Mouse (Mus musculus) limb, embryonic 14.5 days (tissue): Measurements from ENCODE around the gene Supt6. TPM values are rescaled to one million over a fixed set of nuclear protein-coding genes. Genes with fewer than 3 reads are reported as not detected.
A peak's percentile ranks its signal among the peaks of the same experiment; 100 is the strongest.

ENCODE experiments used
- ATAC-seq: fragments of 200-750 bp; cut with Nextera tagmentation; 2 replicates; pipeline ENCODE4 v1.8.0; 2017; ENCODE audit warnings: low read depth, moderate number of reproducible peaks, moderate TSS enrichment; ENCODE audit not compliant: low FRiP score
- DNase-seq: peaks from one replicate; pipeline ENCODE4 v3.0.0-alpha.2; 2015; ENCODE audit warnings: low spot score
- H3K27ac ChIP-seq: fragments of 300-500 bp; sonication (generic); replicated peaks from 2 replicates; pipeline ENCODE4 v1.5.1; 2014; ENCODE audit warnings: low read depth, mild to moderate bottlenecking, low read length, moderate library complexity, mixed read lengths
- H3K27me3 ChIP-seq: fragments of 300-500 bp; sonication (generic); 2 replicates; pipeline ENCODE4 v1.6.1; 2014; ENCODE audit warnings: low read length, mixed read lengths; ENCODE audit not compliant: control insufficient read depth, insufficient read depth
- H3K36me3 ChIP-seq: fragments of 300-500 bp; sonication (generic); 2 replicates; pipeline ENCODE4 v1.6.1; 2014; ENCODE audit warnings: mild to moderate bottlenecking, low read length, moderate library complexity, mixed read lengths; ENCODE audit not compliant: control insufficient read depth, insufficient read depth
- H3K4me1 ChIP-seq: fragments of 300-500 bp; sonication (generic); 2 replicates; pipeline ENCODE4 v1.6.1; 2014; ENCODE audit warnings: antibody characterized with exemption, low read length, mixed read lengths; ENCODE audit not compliant: control insufficient read depth, insufficient read depth
- H3K4me2 ChIP-seq: fragments of 300-500 bp; sonication (generic); replicated peaks from 2 replicates; pipeline ENCODE4 v1.6.1; 2014; ENCODE audit warnings: low read depth, mild to moderate bottlenecking, low read length, moderate library complexity; ENCODE audit not compliant: severe bottlenecking
- H3K4me3 ChIP-seq: fragments of 300-500 bp; sonication (generic); replicated peaks from 2 replicates; pipeline ENCODE4 v1.5.1; 2014; ENCODE audit warnings: low read length
- H3K9ac ChIP-seq: fragments of 300-500 bp; sonication (generic); 2 replicates; pipeline ENCODE4 v1.6.1; 2014; ENCODE audit warnings: mild to moderate bottlenecking, low read depth, low read length, moderate library complexity; ENCODE audit not compliant: severe bottlenecking
- H3K9me3 ChIP-seq: fragments of 300-500 bp; sonication (generic); 2 replicates; pipeline ENCODE4 v1.6.1; 2016; ENCODE audit warnings: low read length; ENCODE audit not compliant: control insufficient read depth
- POLR2A ChIP-seq: fragments of 200-500 bp; IDR thresholded peaks from 2 replicates; pipeline ENCODE4 v1.8.0; 2012; ENCODE audit warnings: inconsistent platforms, mild to moderate bottlenecking, moderate library complexity, borderline replicate concordance; ENCODE audit not compliant: insufficient read depth, insufficient read length; ENCODE audit errors: extremely low read depth
- WGBS: fragments of 180-500 bp; shearing (Covaris S2); extraction: QIAGEN DNeasy Blood & Tissue Kit; methylation state at CpG from one replicate; pipeline ENCODE4 v1.1.7; 2014; 5-methylcytosine and 5-hydroxymethylcytosine counted together
- polyA plus RNA-seq, 2 experiments: library from polyadenylated mRNA; depleted of rRNA in 1 of 2; stranded (reverse) in 1 of 2; unstranded in 1 of 2; fragments of >200 nt; fragmentation: Nextera tagmentation in 1 of 2; extraction: Ambion mirVana in 1 of 2; gene quantifications; 2 replicates each; pipeline versions ENCODE4 v1.2.1 to v1.2.3; 2012 to 2014

The Supt6 gene
- polyA plus RNA-seq, 2 experiments = 27.7 to 30.6 TPM

GRCm38 (mm10) chr11:78246318-78247011, 678 bp upstream of the Supt6 start:
- WGBS = 34% methylated on average over 7 of the region's 7 CpGs
- no peak for ATAC-seq
- H3K4me3 ChIP-seq = peak overlapping the region; percentile 79

GRCm38 (mm10) chr11:78245261-78245626, 543 bp downstream of the Supt6 start:
- Histone ChIP-seq H3K36me3 (peaks cover 10% of the 10 kb centered on the region), H3K27ac (peak overlapping the region; percentile 79), H3K4me3 (peak overlapping the region; percentile 79), H3K27me3 (no peaks in the 10 kb centered on the region), H3K9me3 (no peaks in the 10 kb centered on the region), H3K4me2 (peak overlapping the region; percentile 73), H3K9ac (peak overlapping the region; percentile 85), H3K4me1 (peaks cover 20% of the 10 kb centered on the region)
- DNase-seq = no peak
- no peak for ATAC-seq
- no peak for TF ChIP-seq POLR2A
- under 1% methylated on average over 19 of the region's 19 CpGs for WGBS

More at GRCm38 (mm10) chr11:78246318-78247011, 678 bp upstream of the Supt6 start:
- Histone ChIP-seq H3K36me3 (peaks cover 13% of the 10 kb centered on the region), H3K4me2 (peak overlapping the region; percentile 40), H3K4me1 (peaks cover 20% of the 10 kb centered on the region), H3K9me3 (no peaks in the 10 kb centered on the region), H3K27ac (no peak overlapping the region; the same call in 1 of the 2 replicates), H3K27me3 (no peaks in the 10 kb centered on the region), H3K9ac (peak overlapping the region; percentile 85)
- TF ChIP-seq POLR2A = no peak
- no peak for DNase-seq

GRCm38 (mm10) chr11:78240193-78240857, 5.5 kb downstream of the Supt6 start:
- 90% methylated on average over 9 of the region's 9 CpGs for WGBS
- Histone ChIP-seq H3K4me2 (no peak overlapping the region), H3K9ac (no peak overlapping the region), H3K4me3 (no peak overlapping the region), H3K36me3 (peaks cover 39% of the 10 kb centered on the region), H3K27me3 (no peaks in the 10 kb centered on the region), H3K9me3 (no peaks in the 10 kb centered on the region), H3K27ac (no peak overlapping the region), H3K4me1 (peaks cover 9% of the 10 kb centered on the region)
- no peak for ATAC-seq
- TF ChIP-seq POLR2A = no peak
- no peak for DNase-seq

DNA sequence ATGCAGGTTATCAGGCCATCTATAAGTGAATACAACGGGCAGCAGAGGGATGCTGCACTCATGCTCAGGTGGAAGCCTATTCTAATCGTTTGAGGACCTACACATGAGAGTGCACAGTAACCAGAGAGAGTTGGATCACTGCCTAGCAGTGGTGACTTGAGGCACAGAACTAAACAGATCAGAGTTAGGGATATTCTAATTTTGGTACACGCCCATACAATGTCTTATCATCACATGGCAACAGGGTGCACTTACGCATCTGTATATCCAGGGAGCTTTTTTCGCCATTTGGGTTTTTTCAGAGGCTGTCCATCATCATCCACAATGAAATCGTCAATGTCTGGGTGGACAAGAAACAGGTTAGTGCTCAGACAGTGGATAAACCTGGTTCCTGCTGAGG, 14.3 kb downstream of the Supt6 start:
- 95% methylated on average over 6 of the region's 6 CpGs for WGBS
- Histone ChIP-seq H3K27ac (no peak overlapping the region), H3K4me1 (no peaks in the 10 kb centered on the region), H3K9ac (no peak overlapping the region), H3K27me3 (no peaks in the 10 kb centered on the region), H3K36me3 (peaks cover 90% of the 10 kb centered on the region), H3K9me3 (no peaks in the 10 kb centered on the region), H3K4me3 (no peak overlapping the region), H3K4me2 (no peak overlapping the region)
- no peak for TF ChIP-seq POLR2A
- ATAC-seq = no peak
- no peak for DNase-seq

GRCm38 (mm10) chr11:78223586-78223985, 22.2 kb downstream of the Supt6 start:
- ATAC-seq (no peak), DNase-seq (no peak)
- Histone ChIP-seq H3K27me3 (no peaks in the 10 kb centered on the region), H3K27ac (no peak overlapping the region), H3K4me3 (no peak overlapping the region), H3K36me3 (peaks cover 96% of the 10 kb centered on the region), H3K9ac (no peak overlapping the region), H3K4me2 (no peak overlapping the region), H3K9me3 (no peaks in the 10 kb centered on the region), H3K4me1 (no peaks in the 10 kb centered on the region)
- 89% methylated on average over 4 of the region's 4 CpGs for WGBS
- TF ChIP-seq POLR2A = no peak
